Mouse (Mus musculus) neural tube, embryonic 15.5 days (tissue): ENCODE measurements around the gene Aire. TPM values are rescaled to one million over a fixed set of nuclear protein-coding genes. Genes with fewer than 3 reads are reported as not detected.

Source experiments
- ATAC-seq: fragments of 200-750 bp; cut with Nextera tagmentation; 2 replicates; pipeline ENCODE4 v1.8.0; 2017; ENCODE audit warnings: mild to moderate bottlenecking, moderate TSS enrichment, moderate library complexity; ENCODE audit not compliant: low FRiP score
- H3K27ac ChIP-seq: fragments of 300-500 bp; sonication (generic); replicated peaks from 2 replicates; pipeline ENCODE4 v1.5.1; 2015; ENCODE audit warnings: mild to moderate bottlenecking, inconsistent platforms
- H3K27me3 ChIP-seq: fragments of 300-500 bp; sonication (generic); replicated peaks from 2 replicates; pipeline ENCODE4 v1.6.1; 2015; ENCODE audit warnings: inconsistent platforms
- H3K36me3 ChIP-seq: fragments of 300-500 bp; sonication (generic); 2 replicates; pipeline ENCODE4 v1.6.1; 2015; ENCODE audit warnings: inconsistent platforms
- H3K4me1 ChIP-seq: fragments of 300-500 bp; sonication (generic); 2 replicates; pipeline ENCODE4 v1.6.1; 2015; ENCODE audit warnings: inconsistent platforms
- H3K4me2 ChIP-seq: fragments of 300-500 bp; sonication (generic); 2 replicates; pipeline ENCODE4 v1.6.1; 2015; ENCODE audit warnings: inconsistent platforms, mild to moderate bottlenecking, moderate library complexity
- H3K4me3 ChIP-seq: fragments of 300-500 bp; sonication (generic); replicated peaks from 2 replicates; pipeline ENCODE4 v1.5.1; 2015; ENCODE audit warnings: mild to moderate bottlenecking, inconsistent platforms
- H3K9ac ChIP-seq: fragments of 300-500 bp; sonication (generic); replicated peaks from 2 replicates; pipeline ENCODE4 v1.6.1; 2015; ENCODE audit warnings: mild to moderate bottlenecking, inconsistent platforms
- H3K9me3 ChIP-seq: fragments of 300-500 bp; sonication (generic); replicated peaks from 2 replicates; pipeline ENCODE4 v1.6.1; 2016; ENCODE audit warnings: inconsistent platforms
- WGBS: fragments of 180-500 bp; shearing (Covaris S2); methylation state at CpG from one replicate; pipeline ENCODE4 v1.1.7; 2015; ENCODE audit warnings: mixed read lengths; 5-methylcytosine and 5-hydroxymethylcytosine counted together
- polyA plus RNA-seq: library from polyadenylated mRNA; unstranded; fragments of >200 nt; fragmentation: Nextera tagmentation; extraction: Ambion mirVana; gene quantifications from 2 replicates; pipeline ENCODE4 v1.2.1, GENCODE M21; 2015

Gene Aire
- 0.18 and 2.5 TPM in 2 replicates for polyA plus RNA-seq

DNA sequence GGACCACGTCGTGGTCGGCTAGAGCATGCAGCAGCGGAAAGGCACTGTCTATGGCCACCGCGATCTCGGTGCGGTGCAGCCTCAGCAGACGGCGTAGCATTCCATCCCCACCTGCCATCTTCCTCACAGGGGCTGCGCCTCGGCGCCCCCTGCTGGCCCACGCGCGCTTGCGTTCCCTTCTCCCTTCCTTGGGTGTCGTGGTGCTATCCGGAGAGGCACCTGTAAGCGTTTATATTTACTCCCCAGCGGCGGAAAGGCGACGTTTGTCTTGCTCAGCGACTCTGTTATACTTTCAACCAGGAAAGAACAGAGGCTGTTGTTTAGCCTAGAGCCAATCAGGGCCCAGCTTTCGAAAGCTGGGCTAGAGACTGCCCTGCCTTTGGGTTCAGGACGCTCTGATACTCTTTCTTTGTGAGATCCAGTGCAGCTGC lies at the start of gene Aire:
Gene Aire (minus strand): TSS at position 205 of the 431 bp plus-strand sequence.
- Histone ChIP-seq H3K27me3 (no peaks in the 10 kb centered on the region), H3K4me2 (peak within 1 kb of the TSS; percentile 54), H3K4me3 (peak within 1 kb of the TSS; percentile 27), H3K27ac (no peak within 1 kb of the TSS), H3K9me3 (no peaks in the 10 kb centered on the region), H3K36me3 (no peaks in the 10 kb centered on the region), H3K9ac (peak within 1 kb of the TSS; percentile 28), H3K4me1 (peaks cover 9% of the 10 kb centered on the region; the same call in 1 of the 2 replicates)
- 2% methylated on average over 27 of the region's 27 CpGs for WGBS
- ATAC-seq = peak; percentile 77

DNA sequence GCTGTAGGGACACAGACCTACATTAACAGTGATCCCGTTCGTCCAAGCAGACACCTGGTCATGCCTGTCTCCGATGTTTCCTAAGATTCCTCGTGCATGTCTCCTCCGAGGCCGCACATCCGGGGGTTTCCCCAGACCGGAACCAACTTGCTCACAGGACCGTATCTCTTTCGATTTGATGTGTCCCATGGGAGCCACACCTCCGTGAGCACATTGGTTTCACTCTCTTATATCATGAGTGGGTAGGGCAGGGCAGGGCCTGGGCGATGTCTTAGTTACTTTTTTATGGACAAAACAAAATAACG lies 49.3 kb upstream of the Aire start:
- no peak overlapping the region for H3K4me2 ChIP-seq
- no peaks in the 10 kb centered on the region for H3K36me3 ChIP-seq
- no peak for ATAC-seq
- WGBS = 82% methylated on average over 13 of the region's 13 CpGs
- no peaks in the 10 kb centered on the region for H3K4me1 ChIP-seq
- no peak overlapping the region for H3K27ac ChIP-seq
- H3K9ac ChIP-seq = no peak overlapping the region
- no peaks in the 10 kb centered on the region for H3K27me3 ChIP-seq
- no peak overlapping the region for H3K4me3 ChIP-seq
- no peaks in the 10 kb centered on the region for H3K9me3 ChIP-seq

DNA sequence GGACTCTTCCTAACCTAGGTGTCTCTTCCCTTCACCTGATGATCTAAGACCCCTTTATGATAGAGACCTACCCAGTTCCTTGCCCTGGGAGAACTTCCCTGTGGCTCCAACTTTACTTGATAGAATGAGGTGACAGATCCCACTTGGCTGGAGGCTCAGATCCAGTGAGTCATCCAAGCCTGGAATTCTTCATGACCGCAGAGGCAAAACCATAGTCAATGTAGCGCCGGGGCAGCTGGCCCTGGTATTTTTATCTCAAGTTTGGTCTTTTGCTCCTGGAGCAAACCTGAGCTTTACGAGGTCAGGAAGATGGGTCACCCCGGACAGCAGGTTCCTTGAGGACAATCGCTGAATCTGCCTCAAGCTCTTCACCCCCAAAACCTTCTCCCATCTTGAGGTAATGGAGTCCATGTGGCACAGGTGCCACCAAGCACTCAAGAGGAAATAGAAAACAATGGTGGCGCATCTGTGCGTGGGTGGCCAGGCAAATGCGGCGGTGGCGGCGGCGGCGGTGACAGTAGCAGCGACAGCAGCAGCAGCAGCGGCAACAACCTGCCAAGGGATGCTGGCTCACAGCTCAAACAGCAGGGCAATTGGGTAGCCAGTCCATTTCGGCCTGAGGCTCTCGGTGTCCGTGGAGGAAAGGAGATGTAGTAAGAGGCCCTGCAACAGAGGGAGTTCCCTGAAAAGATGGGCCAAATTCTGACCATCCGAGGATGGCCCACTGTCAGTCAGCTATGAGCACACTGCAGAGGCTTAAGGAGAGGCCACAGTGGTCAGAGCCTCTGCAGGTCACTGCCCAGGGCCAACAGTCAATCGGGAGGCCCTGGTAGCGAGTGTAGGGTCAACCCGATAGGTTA lies 48.7 kb upstream of the Aire start:
- Histone ChIP-seq H3K4me3 (no peak overlapping the region), H3K4me2 (no peak overlapping the region), H3K27ac (no peak overlapping the region), H3K9me3 (no peaks in the 10 kb centered on the region), H3K36me3 (no peaks in the 10 kb centered on the region), H3K27me3 (no peaks in the 10 kb centered on the region), H3K4me1 (no peaks in the 10 kb centered on the region), H3K9ac (no peak overlapping the region)
- no peak for ATAC-seq
- WGBS = 91% methylated on average over 23 of the region's 23 CpGs

DNA sequence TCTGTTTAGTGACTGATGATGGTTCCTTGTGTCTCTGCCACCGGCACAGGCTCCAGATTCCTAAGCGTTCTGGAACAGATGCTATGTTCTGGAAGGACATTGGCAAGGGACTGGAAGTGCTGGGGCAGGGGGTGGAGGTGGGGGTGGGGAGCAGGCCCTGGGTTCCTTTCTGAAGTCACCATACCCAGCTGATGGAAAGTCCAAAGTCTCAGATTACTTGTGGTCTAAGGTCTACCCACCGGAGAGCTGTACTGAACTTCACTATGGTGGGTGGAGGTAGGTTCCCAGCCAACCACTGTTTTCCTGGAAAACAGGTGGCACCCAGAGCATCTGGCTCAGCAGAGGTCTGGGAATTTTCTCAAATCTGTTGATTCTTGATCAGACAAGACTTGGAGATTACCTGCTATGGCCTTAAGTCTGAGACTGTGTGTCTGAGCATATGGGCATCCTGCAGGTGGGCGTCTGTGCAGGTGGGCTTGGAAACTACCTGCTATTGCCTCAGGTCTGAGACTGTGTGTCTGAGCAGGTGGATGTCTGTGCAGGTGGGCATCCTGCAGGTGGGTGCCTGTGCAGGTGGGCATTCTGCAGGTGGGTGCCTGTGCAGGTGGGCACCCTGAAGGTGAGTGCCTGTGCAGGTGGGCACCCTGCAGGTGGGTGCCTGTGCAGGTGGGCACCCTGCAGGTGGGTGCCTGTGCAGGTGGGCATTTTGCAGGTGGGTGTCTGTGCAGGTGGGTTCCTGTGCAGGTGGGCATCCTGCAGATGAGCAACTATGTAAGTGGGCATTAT lies 47.5 kb upstream of the Aire start:
- H3K4me2 ChIP-seq = no peak overlapping the region
- H3K27me3 ChIP-seq = no peaks in the 10 kb centered on the region
- WGBS = 87% methylated on average over 4 of the region's 4 CpGs
- no peaks in the 10 kb centered on the region for H3K4me1 ChIP-seq
- no peak for ATAC-seq
- no peak overlapping the region for H3K4me3 ChIP-seq
- H3K9ac ChIP-seq = no peak overlapping the region
- no peaks in the 10 kb centered on the region for H3K36me3 ChIP-seq
- no peaks in the 10 kb centered on the region for H3K9me3 ChIP-seq
- no peak overlapping the region for H3K27ac ChIP-seq

DNA sequence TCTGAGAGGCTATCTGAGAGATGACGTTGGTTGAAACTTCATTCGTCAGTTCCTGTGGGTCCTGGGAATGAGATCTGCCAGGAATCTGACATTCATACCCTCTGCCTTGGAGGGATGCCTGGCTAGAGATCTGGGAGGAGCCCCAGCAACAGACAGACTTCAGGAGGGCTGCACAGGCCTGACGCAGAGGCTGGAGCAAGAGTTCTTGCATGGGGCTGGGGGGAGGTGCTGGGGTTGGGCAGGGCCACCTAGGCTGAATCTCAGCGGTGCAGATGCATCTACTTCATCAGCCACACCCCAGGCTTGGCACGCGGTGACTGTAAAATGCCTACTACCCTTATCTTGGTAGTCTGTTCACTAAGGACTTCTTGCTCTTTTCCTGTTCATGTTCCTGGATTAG lies 46.8 kb upstream of the Aire start:
- Histone ChIP-seq H3K27me3 (no peaks in the 10 kb centered on the region), H3K4me3 (no peak overlapping the region), H3K4me2 (no peak overlapping the region), H3K27ac (no peak overlapping the region), H3K9ac (no peak overlapping the region), H3K9me3 (no peaks in the 10 kb centered on the region), H3K4me1 (no peaks in the 10 kb centered on the region), H3K36me3 (no peaks in the 10 kb centered on the region)
- WGBS = 69% methylated on average over 6 of the region's 6 CpGs
- ATAC-seq = no peak

DNA sequence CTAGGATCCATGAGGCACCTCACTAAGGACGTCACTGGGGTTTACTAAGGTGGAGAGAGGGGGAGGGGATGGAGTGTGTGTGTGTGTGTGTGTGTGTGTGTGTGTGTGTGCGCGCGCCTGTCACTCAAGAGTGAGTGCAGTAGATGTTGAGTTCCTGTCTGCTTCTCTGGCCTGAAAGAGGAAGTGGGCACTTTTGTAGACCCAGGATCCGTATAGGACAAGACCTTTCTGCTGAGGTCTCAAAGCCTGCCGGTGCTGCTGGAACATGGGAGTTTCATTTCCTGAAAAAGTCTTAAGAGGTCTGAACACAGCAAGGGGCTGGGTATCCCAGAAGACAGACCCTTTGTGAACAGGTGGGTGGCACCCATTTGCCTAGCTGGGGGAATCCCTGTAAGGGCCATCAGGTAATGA lies 43.7 kb upstream of the Aire start:
- WGBS = 92% methylated on average over 6 of the region's 6 CpGs
- no peaks in the 10 kb centered on the region for H3K27me3 ChIP-seq
- no peak overlapping the region for H3K4me3 ChIP-seq
- no peaks in the 10 kb centered on the region for H3K36me3 ChIP-seq
- H3K4me2 ChIP-seq = no peak overlapping the region
- no peaks in the 10 kb centered on the region for H3K4me1 ChIP-seq
- H3K9ac ChIP-seq = no peak overlapping the region
- H3K27ac ChIP-seq = no peak overlapping the region
- no peak for ATAC-seq
- no peaks in the 10 kb centered on the region for H3K9me3 ChIP-seq

DNA sequence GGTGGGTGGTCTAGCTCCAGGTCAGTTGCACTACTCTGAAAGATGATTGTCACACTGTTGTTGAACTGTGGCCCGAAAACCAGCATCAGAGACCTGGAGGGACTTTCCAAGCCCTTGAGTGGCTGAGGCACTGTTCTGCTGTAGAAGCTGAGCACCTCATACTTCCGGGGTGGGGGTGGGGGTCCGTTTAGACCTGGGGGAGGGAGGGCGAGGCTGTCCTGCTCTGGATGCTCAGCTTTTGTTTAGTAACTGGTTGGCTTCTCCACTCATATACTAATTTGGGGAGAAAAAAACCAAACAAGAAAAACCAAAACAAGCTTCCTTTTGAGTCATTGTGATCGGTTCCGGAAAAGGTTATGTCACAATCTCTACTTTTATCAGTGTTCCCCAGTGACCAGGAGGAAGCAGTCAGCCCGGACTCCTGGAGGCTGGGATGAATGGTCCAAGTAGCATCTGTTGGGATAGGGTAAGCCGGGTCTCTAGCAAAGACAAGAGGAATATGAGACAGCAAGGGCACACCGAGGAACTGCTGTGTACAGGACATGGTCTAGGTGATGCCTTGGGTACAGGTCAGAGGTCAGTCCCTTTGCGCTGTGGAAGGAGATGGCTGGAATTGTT lies 43.1 kb upstream of the Aire start:
- no peak for ATAC-seq
- Histone ChIP-seq H3K4me1 (no peaks in the 10 kb centered on the region), H3K9ac (no peak overlapping the region), H3K27ac (no peak overlapping the region), H3K4me2 (no peak overlapping the region), H3K4me3 (no peak overlapping the region), H3K36me3 (no peaks in the 10 kb centered on the region), H3K9me3 (no peaks in the 10 kb centered on the region), H3K27me3 (no peaks in the 10 kb centered on the region)
- WGBS = 88% methylated on average over 10 of the region's 10 CpGs

DNA sequence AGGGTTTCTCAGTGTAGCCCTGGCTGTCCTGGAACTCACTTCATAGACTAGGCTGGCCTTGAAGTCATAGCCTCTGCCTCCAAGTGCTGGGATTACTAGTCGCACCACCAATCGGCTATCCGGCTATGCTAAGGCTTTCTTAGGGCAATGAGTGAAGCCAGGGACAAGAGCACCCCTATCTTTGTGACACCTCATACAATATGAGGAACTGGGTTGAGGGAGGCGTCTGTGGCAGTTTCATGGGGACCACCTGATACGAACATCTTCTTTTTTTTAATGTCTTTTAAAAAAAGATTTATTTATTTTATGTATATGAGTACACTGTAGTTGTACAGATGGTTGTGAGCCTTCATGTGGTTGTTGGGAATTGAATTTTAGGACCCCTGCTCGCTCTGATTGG lies 42.3 kb upstream of the Aire start:
- no peak overlapping the region for H3K27ac ChIP-seq
- H3K36me3 ChIP-seq = no peaks in the 10 kb centered on the region
- no peaks in the 10 kb centered on the region for H3K27me3 ChIP-seq
- no peak overlapping the region for H3K4me2 ChIP-seq
- no peak for ATAC-seq
- H3K9me3 ChIP-seq = no peaks in the 10 kb centered on the region
- 95% methylated on average over 6 of the region's 6 CpGs for WGBS
- no peaks in the 10 kb centered on the region for H3K4me1 ChIP-seq
- H3K4me3 ChIP-seq = no peak overlapping the region
- H3K9ac ChIP-seq = no peak overlapping the region

DNA sequence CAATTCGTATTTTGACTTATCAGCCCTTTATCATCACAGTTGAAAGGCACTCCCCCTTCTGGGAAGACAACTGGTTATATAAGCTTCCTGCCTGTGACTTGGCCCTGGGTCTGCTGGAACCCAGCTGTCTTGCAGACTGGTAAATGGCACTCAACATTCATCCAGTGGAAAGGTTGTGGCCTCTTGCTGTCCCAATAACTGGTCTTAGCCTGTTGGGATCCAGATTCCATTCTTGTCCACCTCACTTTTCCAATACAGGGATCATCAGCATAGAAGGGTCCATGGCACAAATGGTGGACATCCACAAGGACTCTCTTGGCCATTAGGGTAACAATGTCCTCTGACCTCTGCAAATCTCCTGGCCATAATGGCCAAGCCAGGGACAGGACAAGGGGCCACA lies 40.7 kb upstream of the Aire start:
- WGBS = 76% methylated on average over 1 of the region's 1 CpGs
- no peak overlapping the region for H3K4me3 ChIP-seq
- H3K27ac ChIP-seq = no peak overlapping the region
- H3K4me2 ChIP-seq = no peak overlapping the region
- ATAC-seq = no peak
- no peak overlapping the region for H3K9ac ChIP-seq
- no peaks in the 10 kb centered on the region for H3K9me3 ChIP-seq
- H3K27me3 ChIP-seq = no peaks in the 10 kb centered on the region
- no peaks in the 10 kb centered on the region for H3K36me3 ChIP-seq
- no peaks in the 10 kb centered on the region for H3K4me1 ChIP-seq

DNA sequence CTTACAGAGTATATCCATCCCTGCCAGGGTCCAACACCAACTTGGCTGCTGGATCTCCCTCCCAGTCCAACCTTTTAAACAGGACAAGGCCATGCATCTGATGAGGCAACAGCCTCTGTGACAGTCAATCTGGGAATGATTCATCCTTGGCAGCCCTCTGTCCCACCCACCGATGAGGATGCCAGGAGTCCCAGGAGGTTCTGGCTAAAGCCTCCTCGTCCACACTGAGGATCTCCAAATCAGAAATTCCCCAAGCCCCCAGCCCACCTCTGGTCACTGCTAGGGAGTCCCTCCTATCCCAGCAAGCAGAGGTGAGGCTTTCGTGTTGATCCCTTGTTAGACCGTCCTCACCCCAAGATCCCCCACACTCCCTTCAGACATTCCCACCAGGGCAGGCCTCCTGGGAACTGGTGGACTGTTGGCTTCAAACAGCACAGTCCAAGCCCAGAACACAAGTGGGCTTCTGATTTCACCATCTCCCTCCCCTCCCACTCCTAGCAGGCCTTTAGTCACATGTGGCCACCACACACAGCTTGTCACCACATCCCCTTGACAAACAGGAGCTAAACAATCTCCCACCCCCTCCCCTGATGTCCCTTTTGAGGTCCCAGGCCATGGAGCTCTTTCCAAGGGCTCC lies 36.7 kb upstream of the Aire start:
- Histone ChIP-seq H3K4me2 (no peak overlapping the region), H3K27me3 (no peaks in the 10 kb centered on the region), H3K27ac (no peak overlapping the region), H3K9ac (no peak overlapping the region), H3K4me3 (no peak overlapping the region), H3K36me3 (no peaks in the 10 kb centered on the region), H3K4me1 (no peaks in the 10 kb centered on the region), H3K9me3 (no peaks in the 10 kb centered on the region)
- ATAC-seq = no peak
- whole genome bisulfite sequencing = 93% methylated on average over 4 of the region's 4 CpGs

DNA sequence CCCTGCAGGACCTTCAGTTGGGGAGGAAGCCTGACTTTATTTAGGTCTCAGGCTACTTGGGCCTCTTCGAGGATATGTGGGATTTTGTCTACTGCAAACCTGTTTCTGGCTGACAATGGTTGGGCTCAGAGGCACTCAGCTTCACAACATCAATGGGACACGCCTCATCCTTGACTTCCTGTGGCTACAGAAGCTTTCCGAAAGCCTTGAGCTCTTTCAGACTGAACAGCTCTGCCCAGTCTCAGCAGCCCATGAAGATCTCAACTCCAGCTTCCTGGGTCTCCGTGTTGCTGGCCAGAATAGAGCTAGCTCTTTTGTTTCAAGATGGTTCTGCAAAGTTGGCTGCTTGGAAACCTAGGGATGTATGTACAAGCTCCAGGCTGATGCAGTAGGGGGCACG lies 34.9 kb upstream of the Aire start:
- Histone ChIP-seq H3K27ac (no peak overlapping the region), H3K9me3 (no peaks in the 10 kb centered on the region), H3K9ac (no peak overlapping the region), H3K36me3 (no peaks in the 10 kb centered on the region), H3K4me1 (no peaks in the 10 kb centered on the region), H3K4me2 (no peak overlapping the region), H3K27me3 (no peaks in the 10 kb centered on the region), H3K4me3 (no peak overlapping the region)
- ATAC-seq = no peak
- 89% methylated on average over 5 of the region's 5 CpGs for WGBS
